Mouse (Mus musculus): ENCODE measurements around the gene Zglp1. TPM values are rescaled to one million over a fixed set of nuclear protein-coding genes. Genes with fewer than 3 reads are reported as not detected.

The Zglp1 gene
- polyA plus RNA-seq (2012; rRNA removed): 1.1 and 1.9 TPM in 2 replicates

DNA sequence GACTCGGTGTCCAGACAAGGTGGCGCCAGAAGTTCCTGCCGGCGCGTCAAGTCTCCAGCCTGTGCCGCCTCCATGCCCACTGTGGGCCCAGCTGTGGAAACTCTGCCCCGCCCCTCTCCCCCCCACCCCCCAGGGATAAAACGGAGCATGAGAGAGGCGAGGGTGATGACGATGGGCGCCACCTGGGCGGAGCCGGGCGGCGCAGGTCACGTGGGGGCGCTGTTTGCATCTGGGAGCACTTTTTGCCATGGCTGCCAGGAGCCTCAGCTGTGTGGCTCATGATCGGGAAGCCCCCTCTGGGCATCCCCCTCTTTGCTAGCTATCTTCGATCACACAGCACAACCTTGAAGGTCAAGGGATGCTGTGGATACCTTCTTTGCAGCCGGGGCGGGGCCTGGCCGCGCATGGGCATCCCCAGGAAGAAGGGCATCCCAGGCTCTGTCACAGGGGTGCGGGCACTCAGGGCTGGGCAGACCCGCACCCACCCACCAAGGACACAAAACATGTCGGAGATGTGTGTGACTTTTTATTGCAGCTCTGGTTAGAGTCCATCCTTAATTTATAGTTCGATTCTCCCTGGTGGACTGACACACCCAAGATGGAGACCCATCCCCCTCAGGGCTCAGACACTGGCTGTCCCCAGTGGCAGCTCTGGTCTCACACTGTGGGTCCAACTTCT lies at the start of gene Zglp1:
TSS of gene Zglp1 (minus strand) at position 88 of the 679 bp plus-strand sequence.

DNA sequence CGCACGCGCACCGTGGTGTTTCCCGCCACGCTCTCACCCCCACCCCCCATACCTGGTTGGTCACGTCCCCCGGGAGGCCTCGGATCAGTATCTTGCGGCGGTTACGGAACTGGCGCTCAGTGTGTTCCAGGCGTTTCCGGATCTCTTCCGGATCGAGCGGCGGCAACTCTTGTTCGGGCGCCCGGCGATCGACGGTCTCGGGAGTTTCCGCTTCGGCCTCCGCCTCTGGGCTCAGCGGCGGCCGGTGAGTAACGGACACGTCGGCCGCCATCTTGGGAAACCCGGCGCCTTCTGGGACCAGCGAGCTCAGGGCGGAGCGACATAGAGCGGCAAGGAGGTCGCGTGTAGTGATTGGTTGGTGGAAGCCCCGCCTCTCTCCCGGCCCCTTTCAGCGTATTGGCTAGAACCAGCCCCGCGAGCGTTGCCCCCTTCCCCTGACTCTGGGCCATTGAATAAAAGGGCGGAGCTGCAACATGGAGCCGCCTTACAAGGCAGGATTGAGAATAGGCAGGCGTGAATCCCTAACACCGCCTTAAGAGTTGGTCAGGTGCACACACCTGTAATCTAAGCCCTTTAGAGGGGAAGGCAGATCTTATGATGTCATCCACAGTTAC lies 24.9 kb upstream of the Zglp1 start, which contains the start of the genes Gm38431 and Raver1:
TSS of gene Gm38431 (minus strand) at position 291 of the 614 bp plus-strand sequence.
TSS of gene Raver1 (minus strand) at position 302 of the 614 bp plus-strand sequence.

DNA sequence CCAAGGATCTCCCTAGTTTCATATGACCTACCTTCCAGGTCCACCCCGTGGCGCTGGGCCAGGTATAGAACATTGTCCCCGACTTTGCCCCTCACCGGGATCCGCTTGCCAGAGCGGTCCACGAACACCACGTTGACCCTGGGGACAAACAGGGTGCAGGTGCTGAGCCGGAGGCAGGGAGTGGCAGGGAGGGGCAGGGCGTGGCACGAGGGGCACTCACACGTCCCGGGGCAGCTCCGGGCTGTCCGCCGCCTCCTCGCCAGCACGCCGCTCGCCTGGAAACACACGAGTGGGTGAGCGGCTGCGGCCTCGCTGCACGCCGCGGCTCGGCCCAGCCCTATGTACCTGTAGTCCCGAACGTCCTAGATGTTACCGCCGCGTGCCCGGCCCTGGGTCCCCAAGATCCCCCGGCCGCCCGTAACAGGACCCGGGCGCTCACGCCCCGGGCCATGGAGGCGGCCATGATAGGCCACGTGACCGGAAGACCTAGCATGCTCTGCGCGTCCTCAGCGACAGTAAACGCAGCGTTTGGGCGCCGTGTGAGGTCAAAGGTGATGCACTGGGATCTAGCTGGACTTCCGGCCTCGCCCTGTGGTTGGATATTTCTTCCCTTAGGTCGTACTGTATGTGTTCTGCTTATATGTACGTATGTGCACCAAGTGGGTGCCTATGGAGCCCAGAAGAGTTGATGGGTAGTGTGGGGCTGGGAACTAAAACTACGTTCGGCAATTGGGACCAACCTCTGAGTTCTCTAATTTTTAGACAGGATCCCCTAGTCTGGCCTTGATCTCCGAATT lies 6.3 kb upstream of the Zglp1 start, which contains the start of the genes Gm49373 and Fdx1l:
TSS of gene Gm49373 (minus strand) at position 53 of the 797 bp plus-strand sequence.
TSS of gene Fdx1l (minus strand) at position 571 of the 797 bp plus-strand sequence.

DNA sequence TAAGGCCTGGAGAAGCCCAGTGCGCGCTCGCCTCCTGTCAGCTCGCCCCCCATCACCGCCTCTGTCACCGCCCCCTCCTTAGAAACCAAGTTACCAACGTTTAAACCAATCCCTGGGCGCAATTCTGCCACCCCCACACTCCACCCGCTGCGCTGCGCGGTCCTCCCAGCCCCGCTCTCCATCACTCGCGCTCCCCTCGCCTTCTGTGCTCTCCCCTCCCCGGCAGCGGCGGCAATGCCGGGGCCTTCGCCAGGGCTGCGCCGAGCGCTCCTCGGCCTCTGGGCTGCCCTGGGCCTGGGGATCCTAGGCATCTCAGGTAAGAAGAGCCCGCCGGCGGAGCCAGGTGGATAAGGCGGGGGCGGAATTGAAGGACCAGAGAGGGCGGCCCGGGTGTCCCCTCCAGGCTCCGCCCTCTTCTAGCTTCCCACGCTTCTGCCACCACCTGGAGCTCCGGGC lies 35.0 kb downstream of the Zglp1 start, which contains the start of gene Icam5:
TSS of gene Icam5 (plus strand) at position 178 of the 456 bp plus-strand sequence.

DNA sequence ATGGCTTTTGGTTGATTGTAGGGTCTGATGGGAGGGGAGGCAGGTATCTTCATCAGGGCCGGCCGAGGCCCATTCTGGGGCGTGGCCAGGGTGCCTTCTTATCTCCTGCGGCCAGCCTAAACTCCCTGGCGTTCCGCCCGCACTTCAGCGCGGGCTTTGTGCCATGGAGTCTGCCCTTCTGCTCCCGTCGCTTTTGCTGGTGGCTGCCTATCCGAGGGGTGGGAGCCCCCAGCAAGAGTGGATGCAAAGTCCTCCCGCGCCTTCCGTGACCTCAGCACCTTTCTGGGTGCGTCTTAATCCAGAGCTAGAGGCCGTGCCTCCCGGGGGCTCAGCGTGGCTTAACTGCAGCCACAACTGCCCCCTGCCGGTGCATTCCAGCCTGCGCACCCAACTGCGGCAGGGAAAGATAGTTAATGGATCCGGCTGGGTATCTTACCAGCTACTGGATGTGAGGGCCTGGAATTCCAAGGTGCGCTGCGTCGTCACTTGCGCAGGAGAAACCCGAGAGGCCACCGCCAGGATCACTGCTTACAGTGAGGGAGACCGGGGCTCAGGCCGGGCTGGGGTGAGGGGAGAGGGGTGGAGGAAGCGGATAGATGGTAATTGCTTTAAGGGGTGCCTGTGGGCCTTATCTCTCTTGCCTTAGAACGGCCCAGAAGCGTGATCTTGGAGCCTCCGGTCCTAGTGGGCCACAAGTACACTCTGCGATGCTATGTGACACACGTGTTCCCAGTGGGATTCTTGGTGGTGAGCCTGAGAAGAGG lies 37.4 kb downstream of the Zglp1 start, which contains the start of gene Icam4:
TSS of gene Icam4 (plus strand) at position 83 of the 764 bp plus-strand sequence.

DNA sequence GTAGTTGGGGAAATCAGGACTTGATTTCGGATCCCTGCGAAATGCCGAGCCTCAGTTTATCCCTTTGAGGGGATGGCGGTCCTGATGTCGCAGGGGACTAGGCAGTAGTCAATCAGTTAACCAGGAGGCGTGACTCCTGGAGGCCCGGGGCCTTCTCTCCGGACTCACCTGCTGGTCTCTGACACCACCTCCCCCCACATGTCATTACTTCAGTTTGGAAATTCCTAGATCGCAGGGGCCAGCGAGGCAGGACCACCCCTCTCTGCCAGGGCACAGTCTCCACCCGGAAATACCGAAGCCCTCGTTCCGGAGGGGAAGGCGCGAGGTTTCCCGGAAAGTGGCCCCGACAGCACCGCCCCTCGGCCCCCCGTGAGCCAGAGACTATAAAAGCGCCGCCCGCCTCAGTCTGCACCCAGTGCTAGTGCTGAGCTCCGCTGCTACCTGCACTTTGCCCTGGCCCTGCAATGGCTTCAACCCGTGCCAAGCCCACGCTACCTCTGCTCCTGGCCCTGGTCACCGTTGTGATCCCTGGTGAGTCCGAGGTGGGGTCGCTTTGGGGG lies 51.2 kb downstream of the Zglp1 start, which contains the start of gene Icam1:
TSS of gene Icam1 (plus strand) at position 415 of the 560 bp plus-strand sequence.

Other genes with a start within 250 kb of the Zglp1 start
- gene Rdh8, start 248.6 kb downstream of the Zglp1 start, polyA plus RNA-seq (2012; rRNA removed): not detected in 2 replicates
- 49.8 and 50.5 TPM in 2 replicates for gene A230050P20Rik, start 198.5 kb downstream of the Zglp1 start, polyA plus RNA-seq (2012; rRNA removed)
- gene Angptl6, start 187.4 kb downstream of the Zglp1 start, polyA plus RNA-seq (2012; rRNA removed): 17.3 and 17.7 TPM in 2 replicates
- gene Ppan, start 178.9 kb downstream of the Zglp1 start, polyA plus RNA-seq (2012; rRNA removed): 75.0 and 76.4 TPM in 2 replicates
- gene Eif3g, start 168.5 kb downstream of the Zglp1 start, polyA plus RNA-seq (2012; rRNA removed): 141 and 143 TPM in 2 replicates
- 70.0 and 73.4 TPM in 2 replicates for gene Dnmt1, start 107.2 kb downstream of the Zglp1 start, polyA plus RNA-seq (2012; rRNA removed)
- gene S1pr2, start 90.3 kb downstream of the Zglp1 start, polyA plus RNA-seq (2012; rRNA removed): 3.1 and 4.0 TPM in 2 replicates
- 67.7 and 81.8 TPM in 2 replicates for gene Mrpl4, start 64.4 kb downstream of the Zglp1 start, polyA plus RNA-seq (2012; rRNA removed)
- gene Icam1, start 51.1 kb downstream of the Zglp1 start, polyA plus RNA-seq (2012; rRNA removed): 3.3 and 3.5 TPM in 2 replicates
- 0.07 and 0.10 TPM in 2 replicates for gene Icam4, start 37.7 kb downstream of the Zglp1 start, polyA plus RNA-seq (2012; rRNA removed)
- 9.0 and 10.7 TPM in 2 replicates for gene Icam5, start 35.0 kb downstream of the Zglp1 start, polyA plus RNA-seq (2012; rRNA removed)
- gene Gm49373, start 6.0 kb upstream of the Zglp1 start, polyA plus RNA-seq (2012; rRNA removed): 3.2 and 3.9 TPM in 2 replicates
- 79.5 and 87.8 TPM in 2 replicates for gene Fdx1l, start 6.5 kb upstream of the Zglp1 start, polyA plus RNA-seq (2012; rRNA removed)
- gene Gm38431, start 24.9 kb upstream of the Zglp1 start, polyA plus RNA-seq (2012; rRNA removed): 4.5 and 5.2 TPM in 2 replicates
- 34.8 and 34.9 TPM in 2 replicates for gene Raver1, start 24.9 kb upstream of the Zglp1 start, polyA plus RNA-seq (2012; rRNA removed)
- 16.1 and 17.2 TPM in 2 replicates for gene Tyk2, start 64.2 kb upstream of the Zglp1 start, polyA plus RNA-seq (2012; rRNA removed)
- gene Cdc37, start 82.9 kb upstream of the Zglp1 start, polyA plus RNA-seq (2012; rRNA removed): 190 and 195 TPM in 2 replicates
- gene Pde4a, start 98.6 kb upstream of the Zglp1 start, polyA plus RNA-seq (2012; rRNA removed): 27.4 and 29.2 TPM in 2 replicates
- 50.4 and 54.6 TPM in 2 replicates for gene Keap1, start 172.3 kb upstream of the Zglp1 start, polyA plus RNA-seq (2012; rRNA removed)
- gene S1pr5, start 181.3 kb upstream of the Zglp1 start, polyA plus RNA-seq (2012; rRNA removed): 3.7 and 4.0 TPM in 2 replicates
- 36.6 and 38.5 TPM in 2 replicates for gene Atg4d, start 198.2 kb upstream of the Zglp1 start, polyA plus RNA-seq (2012; rRNA removed)
- gene Kri1, start 220.9 kb upstream of the Zglp1 start, polyA plus RNA-seq (2012; rRNA removed): 37.2 and 41.4 TPM in 2 replicates
- 82.3 and 95.8 TPM in 2 replicates for gene Cdkn2d, start 224.3 kb upstream of the Zglp1 start, polyA plus RNA-seq (2012; rRNA removed)
- 4.3 and 4.5 TPM in 2 replicates for gene Ap1m2, start 245.2 kb upstream of the Zglp1 start, polyA plus RNA-seq (2012; rRNA removed)